Mouse (Mus musculus): ENCODE data around the gene Kcnip1. TPM values are rescaled to one million over a fixed set of nuclear protein-coding genes. Genes with fewer than 3 reads are reported as not detected.

Kcnip1 gene
- polyA plus RNA-seq, 1 experiment from 2014 or later: 92.9 TPM

DNA sequence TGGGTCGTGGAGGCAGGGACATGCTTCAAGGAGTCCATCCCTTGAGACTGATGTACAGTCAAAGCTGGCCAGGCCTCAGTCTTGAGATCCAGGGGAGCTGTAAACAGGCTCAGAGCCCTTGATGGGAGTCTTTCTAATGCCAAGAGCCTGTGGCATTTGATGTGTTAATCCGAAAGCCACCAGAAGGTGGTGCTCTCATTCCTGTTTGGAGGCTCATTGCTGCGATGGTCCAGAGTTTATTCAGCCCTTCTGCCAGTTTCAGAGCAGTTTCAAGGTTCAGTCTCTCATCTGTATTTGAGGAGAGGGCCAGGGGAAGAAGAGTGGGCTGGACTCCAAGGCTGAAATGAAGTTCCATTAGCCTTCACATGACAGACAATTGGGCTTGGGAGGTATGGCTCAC is 259.7 kb downstream of the Kcnip1 start:
- WGBS: 6% methylated on average over 3 of the region's 3 CpGs
- Histone ChIP-seq H3K27ac (no peak overlapping the region), H3K4me2 (no peak overlapping the region), H3K36me3 (replicated peaks) (no peaks in the 10 kb centered on the region), H3K4me1 (no peaks in the 10 kb centered on the region; the same call in 1 of the 2 replicates), H3K4me3 (no peak overlapping the region), H3K27me3 (replicated peaks) (no peaks in the 10 kb centered on the region), H3K9me3 (no peaks in the 10 kb centered on the region), H3K9ac (no peak overlapping the region)
- peak; percentile 73 for ATAC-seq (replicated peaks)

DNA sequence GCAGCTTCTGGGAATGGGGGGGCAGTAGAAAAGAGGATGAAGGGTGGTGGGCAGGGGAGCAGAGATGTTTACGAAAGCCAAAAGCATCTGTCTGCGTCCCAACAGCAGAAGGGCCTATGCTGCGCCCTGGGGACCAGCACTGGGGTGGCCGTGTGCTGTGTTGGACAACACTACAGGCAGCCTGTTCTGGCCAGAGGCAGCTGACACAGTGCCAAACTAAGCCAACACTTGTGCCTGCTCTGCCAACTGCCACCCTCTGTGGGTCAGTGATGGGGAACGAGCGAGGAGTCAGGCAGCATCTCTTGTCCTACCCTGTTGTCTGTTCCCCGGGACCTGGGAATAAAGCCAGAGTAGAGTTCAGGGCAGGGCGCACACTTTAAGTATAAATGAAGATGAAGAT is 260.6 kb downstream of the Kcnip1 start:
- no peaks in the 10 kb centered on the region; the same call in 1 of the 2 replicates for H3K4me1 ChIP-seq
- H3K36me3 ChIP-seq (replicated peaks): no peaks in the 10 kb centered on the region
- WGBS: 81% methylated on average over 8 of the region's 8 CpGs
- H3K9me3 ChIP-seq: no peaks in the 10 kb centered on the region
- H3K9ac ChIP-seq: no peak overlapping the region
- H3K27ac ChIP-seq: no peak overlapping the region
- 0 out of 2 replicates have a peak, but pooled peaks have one; percentile 21 for ATAC-seq (replicated peaks)
- no peaks in the 10 kb centered on the region for H3K27me3 ChIP-seq (replicated peaks)
- no peak overlapping the region for H3K4me2 ChIP-seq
- no peak overlapping the region for H3K4me3 ChIP-seq

DNA sequence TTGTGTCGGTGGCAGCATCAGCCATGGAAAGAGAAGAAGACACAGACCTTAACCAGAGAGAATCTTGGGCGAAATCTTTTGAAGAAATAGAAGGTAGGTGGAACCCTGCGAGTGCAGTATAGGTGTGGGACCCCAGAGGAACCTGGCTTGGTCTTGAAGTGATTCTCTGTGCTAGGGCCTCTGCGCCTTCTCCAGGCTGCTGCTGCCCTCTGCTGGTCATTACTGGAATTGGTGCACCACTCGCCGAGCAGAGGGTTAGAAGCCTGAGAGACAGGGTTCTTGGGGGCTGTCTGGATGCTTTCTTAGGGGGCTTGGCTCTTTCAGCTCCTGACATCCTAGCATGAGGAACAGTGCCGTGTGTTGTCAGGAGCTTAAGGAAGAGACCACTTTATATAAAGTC is 271.7 kb downstream of the Kcnip1 start:
- no peak overlapping the region for H3K9ac ChIP-seq
- ATAC-seq (replicated peaks): 0 out of 2 replicates have a peak, but pooled peaks have one; percentile 20
- WGBS: 25% methylated on average over 7 of the region's 7 CpGs
- no peak overlapping the region for H3K4me2 ChIP-seq
- H3K9me3 ChIP-seq: no peaks in the 10 kb centered on the region
- H3K4me3 ChIP-seq: no peak overlapping the region
- H3K36me3 ChIP-seq (replicated peaks): no peaks in the 10 kb centered on the region
- H3K27me3 ChIP-seq (replicated peaks): no peaks in the 10 kb centered on the region
- no peak overlapping the region for H3K27ac ChIP-seq
- no peaks in the 10 kb centered on the region for H3K4me1 ChIP-seq

DNA sequence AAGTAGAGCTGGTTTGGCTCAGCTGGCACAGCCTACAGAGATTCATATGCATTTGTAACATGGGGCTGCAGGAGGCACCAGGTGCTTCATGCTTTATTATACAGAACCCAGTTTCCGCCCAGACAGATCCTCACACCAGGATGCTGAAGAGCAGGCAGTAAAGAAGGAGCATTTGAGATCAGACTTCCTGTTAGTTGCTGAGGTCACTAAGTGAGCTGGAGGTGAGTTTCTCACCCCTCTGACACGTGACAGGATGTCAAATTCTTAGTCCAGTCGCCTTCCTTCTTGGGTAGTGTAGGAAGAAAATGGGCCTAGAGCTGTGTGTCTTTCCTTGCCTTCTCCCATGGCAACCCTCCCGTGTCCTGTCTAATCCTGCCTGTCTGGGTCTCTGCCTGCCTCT is 286.2 kb downstream of the Kcnip1 start:
- Histone ChIP-seq H3K27ac (no peak overlapping the region), H3K4me1 (no peaks in the 10 kb centered on the region), H3K4me2 (no peak overlapping the region), H3K36me3 (replicated peaks) (no peaks in the 10 kb centered on the region), H3K9ac (no peak overlapping the region), H3K9me3 (no peaks in the 10 kb centered on the region), H3K4me3 (no peak overlapping the region), H3K27me3 (replicated peaks) (no peaks in the 10 kb centered on the region)
- 28% methylated on average over 4 of the region's 4 CpGs for WGBS
- no peak for ATAC-seq (replicated peaks)

DNA sequence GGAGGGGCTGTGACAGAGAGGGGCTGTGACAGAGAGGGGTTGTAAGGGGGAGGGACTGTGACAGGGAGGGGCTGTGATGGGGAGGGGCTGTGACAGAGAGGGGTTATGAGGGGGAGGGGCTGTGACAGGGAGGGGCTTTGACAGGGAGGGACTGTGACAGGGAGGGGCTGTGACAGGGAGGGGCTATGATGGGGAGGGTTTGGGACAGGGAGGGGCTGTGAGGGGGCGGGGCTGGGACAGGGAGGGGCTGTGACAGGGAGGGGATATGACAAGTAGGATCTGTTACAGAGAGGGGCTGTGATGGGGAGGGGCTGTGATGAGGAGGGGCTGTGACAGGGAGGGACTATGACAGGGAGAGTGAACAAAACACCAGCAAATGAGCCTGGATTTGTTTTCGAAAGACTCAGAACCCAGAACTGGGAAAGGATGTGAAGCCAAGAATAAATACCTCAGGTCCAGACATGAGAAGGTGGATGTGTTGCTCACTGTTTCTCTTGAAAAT is 290.9 kb downstream of the Kcnip1 start:
- H3K4me2 ChIP-seq: no peak overlapping the region
- H3K4me1 ChIP-seq: no peaks in the 10 kb centered on the region
- no peak overlapping the region for H3K4me3 ChIP-seq
- H3K9me3 ChIP-seq: no peaks in the 10 kb centered on the region
- 43% methylated on average over 2 of the region's 2 CpGs for WGBS
- H3K27me3 ChIP-seq (replicated peaks): no peaks in the 10 kb centered on the region
- no peak for ATAC-seq (replicated peaks)
- no peak overlapping the region for H3K27ac ChIP-seq
- H3K36me3 ChIP-seq (replicated peaks): no peaks in the 10 kb centered on the region
- H3K9ac ChIP-seq: no peak overlapping the region

DNA sequence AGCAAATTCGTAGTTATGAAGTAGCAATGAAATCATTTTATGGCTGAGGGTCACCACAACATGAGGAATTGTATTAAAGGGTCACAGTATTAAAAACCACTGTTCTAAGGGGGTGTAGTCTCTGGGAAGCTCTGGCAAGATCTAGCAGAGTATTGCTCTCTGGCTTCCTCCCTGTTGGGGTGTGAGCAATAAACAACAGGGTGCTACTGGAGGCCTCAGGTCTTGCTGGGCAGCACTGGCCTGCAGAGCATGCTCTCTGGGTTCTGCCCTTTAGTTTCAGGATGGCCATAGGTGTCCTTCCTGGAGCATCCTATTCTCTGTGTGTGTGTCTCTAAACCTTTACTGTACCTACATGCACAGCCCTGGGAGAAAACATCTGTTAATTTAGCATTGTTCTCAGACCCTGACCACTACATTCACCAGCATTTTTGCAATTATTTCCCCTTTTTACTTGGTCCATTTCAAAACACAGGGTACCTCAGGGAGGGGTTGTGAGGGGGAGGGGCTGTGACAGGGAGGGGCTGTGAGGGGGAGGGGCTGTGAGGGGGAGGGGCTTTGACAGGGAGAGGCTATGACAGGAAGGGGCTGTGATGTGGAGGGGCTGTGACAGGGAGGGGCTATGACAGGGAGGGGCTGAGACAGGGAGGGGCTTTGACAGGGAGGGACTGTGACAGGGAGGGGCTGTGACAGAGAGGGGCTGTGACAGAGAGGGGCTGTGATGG is 291.6 kb downstream of the Kcnip1 start:
- 74% methylated on average over 1 of the region's 1 CpGs for WGBS
- no peaks in the 10 kb centered on the region for H3K9me3 ChIP-seq
- H3K9ac ChIP-seq: no peak overlapping the region
- H3K36me3 ChIP-seq (replicated peaks): no peaks in the 10 kb centered on the region
- H3K4me3 ChIP-seq: no peak overlapping the region
- H3K4me1 ChIP-seq: no peaks in the 10 kb centered on the region
- ATAC-seq (replicated peaks): no peak
- no peaks in the 10 kb centered on the region for H3K27me3 ChIP-seq (replicated peaks)
- no peak overlapping the region for H3K4me2 ChIP-seq
- H3K27ac ChIP-seq: no peak overlapping the region

DNA sequence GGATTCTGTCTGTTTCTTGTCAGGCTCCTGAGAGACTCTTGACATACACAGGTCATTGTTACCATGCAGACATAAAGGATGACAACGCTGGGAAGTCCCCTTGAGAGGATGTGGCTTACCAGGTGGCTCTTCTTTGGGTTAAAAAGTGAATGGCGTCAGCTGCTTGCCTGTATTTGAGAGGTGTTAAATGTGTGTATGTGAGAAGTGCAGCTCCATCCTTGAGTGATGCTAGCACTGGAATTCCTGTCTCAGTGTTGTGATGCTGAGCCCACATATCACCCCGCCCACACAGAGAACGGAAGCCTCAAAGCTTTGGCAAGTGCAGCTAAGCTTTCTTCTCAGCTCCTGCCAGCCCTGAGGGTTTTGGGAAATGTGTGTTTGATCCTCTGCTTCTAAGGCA is 292.2 kb downstream of the Kcnip1 start:
- H3K9ac ChIP-seq: no peak overlapping the region
- no peak overlapping the region for H3K4me3 ChIP-seq
- no peak overlapping the region for H3K27ac ChIP-seq
- H3K27me3 ChIP-seq (replicated peaks): no peaks in the 10 kb centered on the region
- WGBS: 54% methylated on average over 4 of the region's 4 CpGs
- H3K4me2 ChIP-seq: no peak overlapping the region
- no peaks in the 10 kb centered on the region for H3K36me3 ChIP-seq (replicated peaks)
- H3K9me3 ChIP-seq: no peaks in the 10 kb centered on the region
- ATAC-seq (replicated peaks): no peak
- no peaks in the 10 kb centered on the region for H3K4me1 ChIP-seq

DNA sequence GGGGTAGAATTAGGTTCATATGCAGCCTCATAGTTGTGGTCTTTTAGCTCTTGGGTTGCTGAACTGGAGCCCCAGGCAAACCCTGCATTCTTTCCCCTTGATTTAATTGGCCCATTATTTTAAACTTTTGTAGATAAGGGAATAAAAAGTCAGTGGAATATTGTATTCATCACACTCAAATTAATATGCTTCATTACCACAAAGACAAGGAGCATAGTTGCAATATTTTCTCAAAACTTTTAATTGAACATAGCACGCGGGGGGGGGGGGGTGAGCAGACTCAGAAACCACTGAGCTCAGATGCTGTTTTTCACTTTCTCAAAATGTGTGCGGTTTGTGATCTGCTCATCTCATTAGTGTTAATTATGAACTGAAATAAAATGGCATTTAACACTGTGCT is 302.8 kb downstream of the Kcnip1 start:
- Histone ChIP-seq H3K27me3 (replicated peaks) (no peaks in the 10 kb centered on the region), H3K4me1 (no peaks in the 10 kb centered on the region), H3K4me2 (no peak overlapping the region), H3K9me3 (no peaks in the 10 kb centered on the region), H3K9ac (no peak overlapping the region), H3K27ac (no peak overlapping the region), H3K4me3 (no peak overlapping the region), H3K36me3 (replicated peaks) (no peaks in the 10 kb centered on the region)
- 85% methylated on average over 3 of the region's 3 CpGs for WGBS
- no peak for ATAC-seq (replicated peaks)

DNA sequence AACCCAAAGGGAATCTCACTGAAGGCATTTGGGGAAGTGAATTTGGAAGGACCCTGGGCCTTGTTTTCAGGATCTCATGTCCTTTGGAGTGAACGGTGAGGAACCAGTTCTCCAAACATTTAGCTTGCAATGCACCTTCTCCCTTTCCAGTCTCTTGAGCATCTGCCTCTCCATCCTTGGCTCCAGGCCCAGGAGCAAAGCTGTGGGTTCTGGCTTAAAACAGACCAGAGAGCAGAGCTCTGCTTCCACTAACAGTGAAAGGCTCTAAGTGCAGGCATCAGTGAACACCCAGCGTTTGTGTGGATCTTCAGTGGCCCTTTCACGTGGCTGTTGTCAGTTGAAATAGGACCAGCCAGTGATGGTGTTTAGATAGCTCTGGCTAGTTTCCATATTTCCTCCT is 307.0 kb downstream of the Kcnip1 start:
- no peak overlapping the region for H3K4me3 ChIP-seq
- H3K27ac ChIP-seq: no peak overlapping the region
- H3K9ac ChIP-seq: no peak overlapping the region
- no peak overlapping the region for H3K4me2 ChIP-seq
- 65% methylated on average over 3 of the region's 3 CpGs for whole genome bisulfite sequencing
- H3K9me3 ChIP-seq: no peaks in the 10 kb centered on the region
- no peaks in the 10 kb centered on the region for H3K4me1 ChIP-seq
- no peak for ATAC-seq (replicated peaks)
- H3K36me3 ChIP-seq (replicated peaks): no peaks in the 10 kb centered on the region
- H3K27me3 ChIP-seq (replicated peaks): peaks cover 5% of the 10 kb centered on the region; the same call in 1 of the 2 replicates

DNA sequence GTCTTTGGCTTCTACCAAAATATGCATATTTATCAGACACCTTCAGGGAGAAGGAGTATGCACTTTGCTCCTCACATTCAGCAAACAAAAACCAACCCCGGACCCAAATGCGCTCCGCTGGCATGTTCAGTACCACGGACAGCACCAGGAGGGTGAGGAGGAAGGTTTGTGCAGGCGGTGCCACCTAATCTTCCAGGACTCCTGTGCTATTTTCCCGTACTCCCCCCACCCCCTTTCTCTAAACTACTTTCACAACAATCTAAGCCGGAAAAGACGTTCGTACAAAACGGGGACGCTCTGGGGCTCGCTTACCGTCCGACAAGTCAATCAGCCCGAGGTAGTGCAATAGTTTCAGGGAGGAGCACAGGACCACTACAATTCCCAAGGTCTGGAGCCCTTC is 312.8 kb downstream of the Kcnip1 start:
- no peak for ATAC-seq (replicated peaks)
- H3K36me3 ChIP-seq (replicated peaks): no peaks in the 10 kb centered on the region
- peaks cover 12% of the 10 kb centered on the region for H3K4me1 ChIP-seq
- peak overlapping the region; percentile 21; the same call in 1 of the 2 replicates for H3K4me3 ChIP-seq
- H3K27ac ChIP-seq: no peak overlapping the region
- peaks cover 9% of the 10 kb centered on the region; the same call in 1 of the 2 replicates for H3K27me3 ChIP-seq (replicated peaks)
- H3K9ac ChIP-seq: 0 out of 2 replicates have a peak overlapping the region, but pooled peaks have one; percentile 14
- WGBS: under 1% methylated on average over 15 of the region's 15 CpGs
- peak overlapping the region; percentile 47 for H3K4me2 ChIP-seq
- no peaks in the 10 kb centered on the region for H3K9me3 ChIP-seq

DNA sequence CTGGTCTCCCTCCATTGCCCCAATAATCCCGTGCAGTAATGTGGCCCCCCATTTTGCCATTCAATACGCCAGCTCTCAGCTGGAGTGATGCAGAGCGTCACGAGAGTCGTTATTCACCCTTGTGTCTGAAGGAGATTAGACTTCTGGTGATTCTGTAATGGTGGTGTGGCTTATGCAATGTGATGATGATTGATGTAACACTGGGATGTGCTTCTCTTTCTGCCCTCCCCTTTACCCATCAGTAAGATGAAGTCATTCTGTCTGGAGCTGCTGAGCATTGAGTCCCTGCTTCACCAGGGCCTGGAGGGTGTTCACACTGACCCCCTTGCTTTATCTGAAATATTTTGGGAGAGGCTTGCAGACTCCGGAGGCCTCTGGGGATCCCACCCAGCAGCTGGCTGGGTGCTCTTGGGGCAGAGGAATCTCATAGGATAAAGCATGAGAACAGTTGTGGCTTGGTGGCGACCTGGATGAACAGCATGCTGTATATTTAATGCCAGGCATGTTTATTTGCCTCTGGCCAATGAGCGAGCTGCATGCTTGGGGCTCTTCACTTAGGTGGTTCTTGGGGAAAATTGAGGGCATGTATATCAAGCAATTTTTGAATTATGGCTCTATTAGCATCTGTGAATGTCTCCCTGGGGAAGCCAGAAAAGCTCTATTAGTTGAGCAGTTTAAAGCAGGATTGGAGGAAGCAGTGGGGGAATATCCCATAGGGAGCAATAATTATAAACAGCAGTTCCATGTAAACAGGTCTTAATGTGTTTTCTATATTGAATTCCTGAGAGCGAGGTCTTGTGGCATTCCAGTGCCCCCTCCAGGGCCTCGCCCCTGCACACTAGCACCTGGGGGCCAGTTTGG is 322.6 kb downstream of the Kcnip1 start:
- no peaks in the 10 kb centered on the region for H3K27me3 ChIP-seq (replicated peaks)
- peaks cover 6% of the 10 kb centered on the region; the same call in 1 of the 2 replicates for H3K4me1 ChIP-seq
- no peak for ATAC-seq (replicated peaks)
- H3K4me2 ChIP-seq: no peak overlapping the region
- H3K27ac ChIP-seq: no peak overlapping the region
- 65% methylated on average over 10 of the region's 10 CpGs for WGBS
- no peaks in the 10 kb centered on the region for H3K9me3 ChIP-seq
- no peak overlapping the region for H3K4me3 ChIP-seq
- no peaks in the 10 kb centered on the region for H3K36me3 ChIP-seq (replicated peaks)
- H3K9ac ChIP-seq: no peak overlapping the region

DNA sequence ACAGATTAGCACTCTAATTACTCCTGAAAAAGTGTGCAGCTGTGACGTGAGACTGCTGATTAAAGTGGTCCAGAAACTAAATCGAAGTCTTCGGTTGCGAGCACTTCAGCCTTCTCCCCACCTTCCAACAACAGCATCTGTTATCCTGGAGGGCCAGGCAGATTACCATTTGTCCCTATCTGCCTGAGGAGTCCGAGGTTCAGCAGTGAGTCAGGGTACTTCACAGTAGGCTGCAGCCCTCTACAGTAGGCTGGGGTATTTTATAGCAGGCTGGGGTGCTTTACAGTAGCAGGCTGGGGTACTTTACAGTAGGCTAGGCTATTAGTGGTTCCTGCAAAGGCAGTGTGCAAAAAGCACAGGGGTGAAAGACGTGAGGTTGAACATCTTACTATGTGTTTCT is 324.6 kb downstream of the Kcnip1 start:
- Histone ChIP-seq H3K9me3 (no peaks in the 10 kb centered on the region), H3K4me2 (no peak overlapping the region), H3K4me1 (peaks cover 6% of the 10 kb centered on the region; the same call in 1 of the 2 replicates), H3K36me3 (replicated peaks) (no peaks in the 10 kb centered on the region), H3K27me3 (replicated peaks) (no peaks in the 10 kb centered on the region), H3K4me3 (no peak overlapping the region), H3K9ac (no peak overlapping the region), H3K27ac (no peak overlapping the region)
- 58% methylated on average over 6 of the region's 6 CpGs for WGBS
- ATAC-seq (replicated peaks): no peak
